Mouse (Mus musculus): ENCODE measurements around the gene Papss2. TPM values are rescaled to one million over a fixed set of nuclear protein-coding genes. Genes with fewer than 3 reads are reported as not detected.

The Papss2 gene
- polyA plus RNA-seq, 1 experiment from 2014 or later: 1.8 TPM

GRCm38 (mm10) chr19:32620859-32621445 is 25.4 kb downstream of the Papss2 start:
- Histone ChIP-seq H3K36me3 (no peaks in the 10 kb centered on the region), H3K4me2 (no peak overlapping the region), H3K27ac (replicated peaks) (no peak overlapping the region), H3K4me1 (replicated peaks) (no peaks in the 10 kb centered on the region), H3K4me3 (no peak overlapping the region), H3K27me3 (no peaks in the 10 kb centered on the region), H3K9ac (no peak overlapping the region), H3K9me3 (no peaks in the 10 kb centered on the region)
- ATAC-seq (ENCODE audit: low read depth): no peak
- WGBS: 90% methylated on average over 15 of the region's 15 CpGs

- no peak overlapping the region for H3K9ac ChIP-seq
- H3K27ac ChIP-seq (replicated peaks): no peak overlapping the region
- ATAC-seq (ENCODE audit: low read depth): no peak
- no peak overlapping the region for H3K4me2 ChIP-seq
- H3K27me3 ChIP-seq: no peaks in the 10 kb centered on the region
- no peaks in the 10 kb centered on the region for H3K36me3 ChIP-seq
- H3K4me3 ChIP-seq: no peak overlapping the region
- no peaks in the 10 kb centered on the region for H3K9me3 ChIP-seq
- WGBS: 89% methylated on average over 3 of the region's 3 CpGs
- H3K4me1 ChIP-seq (replicated peaks): no peaks in the 10 kb centered on the region
Measured at GRCm38 (mm10) chr19:32622142-32622541, 26.6 kb downstream of the Papss2 start.

- no peaks in the 10 kb centered on the region for H3K27me3 ChIP-seq
- no peaks in the 10 kb centered on the region for H3K9me3 ChIP-seq
- ATAC-seq (ENCODE audit: low read depth): no peak
- no peak overlapping the region for H3K27ac ChIP-seq (replicated peaks)
- H3K36me3 ChIP-seq: no peaks in the 10 kb centered on the region
- no peak overlapping the region for H3K4me3 ChIP-seq
- no peaks in the 10 kb centered on the region for H3K4me1 ChIP-seq (replicated peaks)
- no peak overlapping the region for H3K9ac ChIP-seq
- no peak overlapping the region for H3K4me2 ChIP-seq
- 76% methylated on average over 13 of the region's 13 CpGs for WGBS
Measured at GRCm38 (mm10) chr19:32626768-32627331, 31.3 kb downstream of the Papss2 start.

- Histone ChIP-seq H3K27me3 (no peaks in the 10 kb centered on the region), H3K4me1 (replicated peaks) (no peaks in the 10 kb centered on the region), H3K36me3 (no peaks in the 10 kb centered on the region), H3K27ac (replicated peaks) (no peak overlapping the region), H3K4me2 (no peak overlapping the region), H3K9me3 (no peaks in the 10 kb centered on the region), H3K9ac (no peak overlapping the region), H3K4me3 (no peak overlapping the region)
- ATAC-seq (ENCODE audit: low read depth): no peak
- WGBS: 81% methylated on average over 4 of the region's 4 CpGs
Measured at GRCm38 (mm10) chr19:32627631-32628030, 32.0 kb downstream of the Papss2 start.

GRCm38 (mm10) chr19:32628572-32629132 is 33.1 kb downstream of the Papss2 start:
- Histone ChIP-seq H3K9ac (no peak overlapping the region), H3K4me1 (replicated peaks) (no peaks in the 10 kb centered on the region), H3K4me3 (no peak overlapping the region), H3K36me3 (no peaks in the 10 kb centered on the region), H3K27me3 (no peaks in the 10 kb centered on the region), H3K4me2 (no peak overlapping the region), H3K9me3 (no peaks in the 10 kb centered on the region), H3K27ac (replicated peaks) (no peak overlapping the region)
- no peak for ATAC-seq (ENCODE audit: low read depth)
- 78% methylated on average over 7 of the region's 7 CpGs for WGBS

GRCm38 (mm10) chr19:32634916-32635315 is 39.3 kb downstream of the Papss2 start:
- Histone ChIP-seq H3K4me1 (replicated peaks) (no peaks in the 10 kb centered on the region), H3K27ac (replicated peaks) (no peak overlapping the region), H3K9ac (no peak overlapping the region), H3K27me3 (no peaks in the 10 kb centered on the region), H3K36me3 (no peaks in the 10 kb centered on the region), H3K4me3 (no peak overlapping the region), H3K9me3 (no peaks in the 10 kb centered on the region), H3K4me2 (no peak overlapping the region)
- 62% methylated on average over 8 of the region's 8 CpGs for WGBS
- ATAC-seq (ENCODE audit: low read depth): no peak

- no peak overlapping the region for H3K4me3 ChIP-seq
- no peaks in the 10 kb centered on the region for H3K27me3 ChIP-seq
- no peaks in the 10 kb centered on the region for H3K36me3 ChIP-seq
- ATAC-seq (ENCODE audit: low read depth): no peak
- H3K9ac ChIP-seq: no peak overlapping the region
- H3K9me3 ChIP-seq: no peaks in the 10 kb centered on the region
- no peak overlapping the region for H3K27ac ChIP-seq (replicated peaks)
- 82% methylated on average over 16 of the region's 16 CpGs for WGBS
- H3K4me1 ChIP-seq (replicated peaks): no peaks in the 10 kb centered on the region
- no peak overlapping the region for H3K4me2 ChIP-seq
Measured at GRCm38 (mm10) chr19:32637357-32638275, 42.0 kb downstream of the Papss2 start.

- no peak for ATAC-seq (ENCODE audit: low read depth)
- H3K27me3 ChIP-seq: no peaks in the 10 kb centered on the region
- no peaks in the 10 kb centered on the region for H3K36me3 ChIP-seq
- no peak overlapping the region for H3K4me3 ChIP-seq
- H3K27ac ChIP-seq (replicated peaks): no peak overlapping the region
- no peak overlapping the region for H3K9ac ChIP-seq
- no peak overlapping the region for H3K4me2 ChIP-seq
- 73% methylated on average over 13 of the region's 13 CpGs for WGBS
- no peaks in the 10 kb centered on the region for H3K9me3 ChIP-seq
- no peaks in the 10 kb centered on the region for H3K4me1 ChIP-seq (replicated peaks)
Measured at GRCm38 (mm10) chr19:32638276-32638903, 42.8 kb downstream of the Papss2 start.

- no peak overlapping the region for H3K4me3 ChIP-seq
- H3K9ac ChIP-seq: no peak overlapping the region
- H3K4me1 ChIP-seq (replicated peaks): no peaks in the 10 kb centered on the region
- no peak for ATAC-seq (ENCODE audit: low read depth)
- WGBS: 95% methylated on average over 7 of the region's 7 CpGs
- H3K27ac ChIP-seq (replicated peaks): no peak overlapping the region
- no peak overlapping the region for H3K4me2 ChIP-seq
- H3K27me3 ChIP-seq: no peaks in the 10 kb centered on the region
- H3K36me3 ChIP-seq: 0 out of 2 replicates have a peak, but pooled peaks cover 4% of the 10 kb centered on the region
- H3K9me3 ChIP-seq: no peaks in the 10 kb centered on the region
Measured at GRCm38 (mm10) chr19:32641535-32641934, 45.9 kb downstream of the Papss2 start.

GRCm38 (mm10) chr19:32641995-32642394 is 46.4 kb downstream of the Papss2 start:
- Histone ChIP-seq H3K27me3 (no peaks in the 10 kb centered on the region), H3K9ac (no peak overlapping the region), H3K9me3 (no peaks in the 10 kb centered on the region), H3K36me3 (0 out of 2 replicates have a peak, but pooled peaks cover 4% of the 10 kb centered on the region), H3K4me1 (replicated peaks) (no peaks in the 10 kb centered on the region), H3K27ac (replicated peaks) (no peak overlapping the region), H3K4me2 (no peak overlapping the region), H3K4me3 (no peak overlapping the region)
- 68% methylated on average over 8 of the region's 8 CpGs for WGBS
- ATAC-seq (ENCODE audit: low read depth): no peak

GRCm38 (mm10) chr19:32643642-32644041 is 48.1 kb downstream of the Papss2 start:
- 89% methylated on average over 3 of the region's 3 CpGs for WGBS

GRCm38 (mm10) chr19:32645939-32646338 is 50.3 kb downstream of the Papss2 start:
- Histone ChIP-seq H3K4me2 (no peak overlapping the region), H3K27me3 (no peaks in the 10 kb centered on the region), H3K9ac (no peak overlapping the region), H3K4me1 (replicated peaks) (peaks cover 7% of the 10 kb centered on the region), H3K4me3 (no peak overlapping the region), H3K9me3 (no peaks in the 10 kb centered on the region), H3K36me3 (0 out of 2 replicates have a peak, but pooled peaks cover 4% of the 10 kb centered on the region), H3K27ac (replicated peaks) (no peak overlapping the region)
- ATAC-seq (ENCODE audit: low read depth): no peak
- 94% methylated on average over 7 of the region's 7 CpGs for WGBS

More at GRCm38 (mm10) chr19:32643642-32644041, 48.1 kb downstream of the Papss2 start:
- H3K27me3 ChIP-seq: no peaks in the 10 kb centered on the region
- H3K4me1 ChIP-seq (replicated peaks): peaks cover 7% of the 10 kb centered on the region
- H3K9me3 ChIP-seq: no peaks in the 10 kb centered on the region
- ATAC-seq (ENCODE audit: low read depth): no peak
- no peak overlapping the region for H3K4me2 ChIP-seq
- H3K36me3 ChIP-seq: 0 out of 2 replicates have a peak, but pooled peaks cover 4% of the 10 kb centered on the region
- no peak overlapping the region for H3K4me3 ChIP-seq
- no peak overlapping the region for H3K9ac ChIP-seq
- no peak overlapping the region for H3K27ac ChIP-seq (replicated peaks)
